ENCODE assay signal across 8 mouse cellular contexts in genomic region chr9:66510351-66510841, GRCm38 (mm10). TPM values are rescaled to one million over a fixed set of nuclear protein-coding genes. Genes with fewer than 3 reads are reported as not detected.
DNase-seq lines count a peak whose midpoint lies in the region; ATAC-seq and TF ChIP-seq lines count a peak whose summit lies in the region.

No protein-coding gene starts in this region.

- no peak for ATAC-seq in embryonic facial prominence, embryonic 11.5 days (replicated peaks; ENCODE audit: insufficient number of reproducible peaks, low FRiP score, low TSS enrichment, low read depth)
- ATAC-seq in hindbrain, embryonic 12.5 days (ENCODE audit: low FRiP score): no peak

- no peak overlapping the region for H3K4me3 ChIP-seq in embryonic facial prominence, embryonic 11.5 days (ENCODE audit: low read depth, low read length)
- H3K4me3 ChIP-seq in hindbrain, embryonic 12.5 days: no peak overlapping the region
- peak overlapping the region; percentile 38 for H3K4me3 ChIP-seq in myocyte

- no peaks in the 10 kb centered on the region for H3K79me2 ChIP-seq in myocyte (ENCODE audit: control insufficient read depth, insufficient read depth)

- H3K9me3 ChIP-seq in embryonic facial prominence, embryonic 11.5 days (replicated peaks; ENCODE audit: control insufficient read depth, low read length): no peaks in the 10 kb centered on the region
- H3K9me3 ChIP-seq in hindbrain, embryonic 12.5 days (replicated peaks): no peaks in the 10 kb centered on the region

- H3K9ac ChIP-seq in embryonic facial prominence, embryonic 11.5 days (replicated peaks; ENCODE audit: low read length): peak overlapping the region; percentile 2; the same call in 1 of the 2 replicates
- peak overlapping the region; percentile 63; the same call in 1 of the 2 replicates for H3K9ac ChIP-seq in hindbrain, embryonic 12.5 days

- intact Hi-C loops in left cerebral cortex, postnatal 4 days (cut with DNase I): loop anchor here (5.0 to 10.0 kb wide), 2 partner anchors 322 to 464 kb away; partner anchors contain the start of genes Aph1c and Lactb

- H3K4me2 ChIP-seq in embryonic facial prominence, embryonic 11.5 days (ENCODE audit: low read depth, low read length): no peak overlapping the region
- peak overlapping the region; percentile 67 for H3K4me2 ChIP-seq in hindbrain, embryonic 12.5 days (replicated peaks)
- peak overlapping the region; percentile 98 for H3K4me2 ChIP-seq in myocyte (ENCODE audit: low read depth)

- H3ac ChIP-seq in myocyte (ENCODE audit: control insufficient read depth, insufficient read length): no peak overlapping the region

- peak; percentile 66 for DNase-seq in left cerebral cortex, postnatal 4 days
- no peak for DNase-seq in left cerebral cortex, adult 9 months (ENCODE audit: low spot score in 2 of 2)
- no peak for DNase-seq in embryonic facial prominence, embryonic 11.5 days (ENCODE audit: low spot score)
- DNase-seq in frontal cortex, adult 2 months (ENCODE audit: extremely low spot score in 1 of 2, low spot score in 1 of 2): no peak
- no peak for DNase-seq in urinary bladder, adult 18-20 months (ENCODE audit: low spot score in 2 of 2)
- no peak for DNase-seq in urinary bladder, adult 2 months (ENCODE audit: low spot score)

- 76% methylated on average over 7 of the region's 7 CpGs for WGBS in embryonic facial prominence, embryonic 11.5 days
- WGBS in hindbrain, embryonic 12.5 days: 74% methylated on average over 7 of the region's 7 CpGs

- no peaks in the 10 kb centered on the region for H3K4me1 ChIP-seq in embryonic facial prominence, embryonic 11.5 days (ENCODE audit: control insufficient read depth, insufficient read depth, low read length)
- peaks cover 21% of the 10 kb centered on the region for H3K4me1 ChIP-seq in hindbrain, embryonic 12.5 days

- peaks cover 4% of the 10 kb centered on the region for H3K36me3 ChIP-seq in embryonic facial prominence, embryonic 11.5 days (replicated peaks; ENCODE audit: control insufficient read depth, insufficient read depth, low read depth, low read length)
- H3K36me3 ChIP-seq in hindbrain, embryonic 12.5 days: peaks cover 38% of the 10 kb centered on the region
- H3K36me3 ChIP-seq in myocyte (ENCODE audit: control insufficient read depth, insufficient read depth): peaks cover 8% of the 10 kb centered on the region

- TF ChIP-seq POLR2A in myocyte (IDR thresholded peaks at IDR 0.05; ENCODE audit: insufficient read length, low read depth): no peak

- no peak overlapping the region for H3K27ac ChIP-seq in embryonic facial prominence, embryonic 11.5 days (replicated peaks; ENCODE audit: low read depth, low read length)
- peak overlapping the region; percentile 94 for H3K27ac ChIP-seq in hindbrain, embryonic 12.5 days

- H3K27me3 ChIP-seq in embryonic facial prominence, embryonic 11.5 days (ENCODE audit: control insufficient read depth, insufficient read depth, low read length): no peaks in the 10 kb centered on the region
- H3K27me3 ChIP-seq in hindbrain, embryonic 12.5 days: no peaks in the 10 kb centered on the region
- H3K27me3 ChIP-seq in myocyte (ENCODE audit: control insufficient read depth, insufficient read depth, insufficient read length): no peaks in the 10 kb centered on the region

TF ChIP-seq in myocyte, 11 proteins besides CTCF, POLR2A, EP300 and RAD21:
- TF ChIP-seq MYOD1 (IDR thresholded peaks at IDR 0.05; ENCODE audit: control insufficient read depth in 1 of 3, insufficient read length in 2 of 3, low read depth in 2 of 3): no peak

RNA-seq across cellular contexts. Expression of gene Fbxl22, which starts 4.0 kb away (rescaled TPM):
- under 1 TPM; 0.24 to 0.46 TPM for total RNA-seq in left cerebral cortex, postnatal 4 days (2021)
- polyA plus RNA-seq in embryonic facial prominence, embryonic 11.5 days (2014; fragmentation: Nextera tagmentation; extraction: Ambion mirVana): 1.6 and 1.9 TPM in 2 replicates
- 1.9 and 2.8 TPM in 2 replicates for polyA plus RNA-seq in hindbrain, embryonic 12.5 days (2016; fragmentation: Nextera tagmentation; extraction: Ambion mirVana)
- polyA plus RNA-seq in myocyte (2012; fragmentation: generic; extraction: Trizol): 8.0 TPM
- polyA plus RNA-seq in frontal cortex, adult 2 months (2012; rRNA removed): 0.69 and 0.70 TPM in 2 replicates
- polyA plus RNA-seq in urinary bladder, adult 2 months (2012; rRNA removed): 80.6 and 96.3 TPM in 2 replicates
